Mouse (Mus musculus) midbrain, postnatal 0 days (tissue): Measurements from ENCODE around the gene Hs2st1. TPM values are rescaled to one million over a fixed set of nuclear protein-coding genes. Genes with fewer than 3 reads are reported as not detected.

Experiments
- ATAC-seq: fragments of 200-750 bp; cut with Nextera tagmentation; 2 replicates; pipeline ENCODE4 v1.8.0; 2017; ENCODE audit warnings: moderate number of reproducible peaks, mild to moderate bottlenecking, moderate TSS enrichment, moderate library complexity; ENCODE audit not compliant: low FRiP score
- DNase-seq: peaks from one replicate; pipeline ENCODE4 v3.0.0-alpha.2; 2015; ENCODE audit warnings: low spot score
- H3K27ac ChIP-seq: fragments of 300-500 bp; sonication (generic); 2 replicates; pipeline ENCODE4 v1.5.1; 2014; ENCODE audit warnings: low read depth, mild to moderate bottlenecking, low read length, mixed read lengths
- H3K27me3 ChIP-seq: fragments of 300-500 bp; sonication (generic); 2 replicates; pipeline ENCODE4 v1.6.1; 2014; ENCODE audit warnings: low read length, control low read depth, mixed read lengths; ENCODE audit not compliant: insufficient read depth
- H3K36me3 ChIP-seq: fragments of 300-500 bp; sonication (generic); 2 replicates; pipeline ENCODE4 v1.6.1; 2014; ENCODE audit warnings: low read length, control low read depth, mixed read lengths; ENCODE audit not compliant: insufficient read depth
- H3K4me1 ChIP-seq: fragments of 300-500 bp; sonication (generic); 2 replicates; pipeline ENCODE4 v1.6.1; 2014; ENCODE audit warnings: mild to moderate bottlenecking, control low read depth, antibody characterized with exemption, low read length, mixed read lengths; ENCODE audit not compliant: insufficient read depth
- H3K4me2 ChIP-seq: fragments of 300-500 bp; sonication (generic); 2 replicates; pipeline ENCODE4 v1.6.1; 2014; ENCODE audit warnings: low read depth, mild to moderate bottlenecking, low read length, mixed read lengths; ENCODE audit not compliant: poor library complexity, severe bottlenecking
- H3K4me3 ChIP-seq: fragments of 300-500 bp; sonication (generic); 2 replicates; pipeline ENCODE4 v1.5.1; 2014; ENCODE audit warnings: low read depth, mild to moderate bottlenecking, low read length, moderate library complexity
- H3K9ac ChIP-seq: fragments of 300-500 bp; sonication (generic); replicated peaks from 2 replicates; pipeline ENCODE4 v1.6.1; 2014; ENCODE audit warnings: mild to moderate bottlenecking, low read length, moderate library complexity, mixed read lengths; ENCODE audit not compliant: poor library complexity, severe bottlenecking
- H3K9me3 ChIP-seq: fragments of 300-500 bp; sonication (generic); 2 replicates; pipeline ENCODE4 v1.6.1; 2016; ENCODE audit warnings: low read length, control low read depth
- CTCF ChIP-seq: IDR thresholded peaks from 2 replicates; pipeline ENCODE4 v1.5.1; 2016; ENCODE audit warnings: antibody characterized with exemption, mild to moderate bottlenecking
- WGBS: fragments of 180-500 bp; shearing (Covaris S2); extraction: QIAGEN DNeasy Blood & Tissue Kit; methylation state at CpG from one replicate; pipeline ENCODE4 v1.1.7; 2014; 5-methylcytosine and 5-hydroxymethylcytosine counted together
- polyA plus RNA-seq: library from polyadenylated mRNA; unstranded; fragments of >200 nt; fragmentation: Nextera tagmentation; extraction: Ambion mirVana; gene quantifications from 2 replicates; pipeline ENCODE4 v1.2.1, GENCODE M21; 2015
- total RNA-seq: library from RNA; depleted of rRNA; stranded (reverse); fragments of >200 nt; gene quantifications from 2 replicates; pipeline ENCODE4 v1.2.3, GENCODE M21; 2014

The Hs2st1 gene
- total and polyA plus RNA-seq, 2 experiments from 2014 or later: 13.4 to 48.5 TPM

- Histone ChIP-seq H3K4me1 (no peaks in the 10 kb centered on the region), H3K4me2 (no peak overlapping the region), H3K36me3 (no peaks in the 10 kb centered on the region), H3K27me3 (no peaks in the 10 kb centered on the region), H3K9ac (no peak overlapping the region), H3K9me3 (no peaks in the 10 kb centered on the region), H3K4me3 (no peak overlapping the region), H3K27ac (no peak overlapping the region)
- DNase-seq (no peak), ATAC-seq (no peak)
- WGBS: 81% methylated on average over 7 of the region's 7 CpGs
- TF ChIP-seq CTCF: peak; percentile 50
Observed at GRCm38 (mm10) chr3:144398166-144398565, 171.8 kb downstream of the Hs2st1 start.

GRCm38 (mm10) chr3:144396478-144396877, 173.5 kb downstream of the Hs2st1 start:
- DNase-seq (no peak), ATAC-seq (no peak)
- H3K36me3 ChIP-seq: no peaks in the 10 kb centered on the region
- no peaks in the 10 kb centered on the region for H3K9me3 ChIP-seq
- 57% methylated on average over 17 of the region's 17 CpGs for WGBS
- H3K27me3 ChIP-seq: no peaks in the 10 kb centered on the region
- H3K27ac ChIP-seq: no peak overlapping the region
- no peaks in the 10 kb centered on the region for H3K4me1 ChIP-seq
- H3K4me2 ChIP-seq: no peak overlapping the region
- no peak for TF ChIP-seq CTCF
- H3K9ac ChIP-seq: no peak overlapping the region
- no peak overlapping the region for H3K4me3 ChIP-seq

GRCm38 (mm10) chr3:144394454-144394943, 175.5 kb downstream of the Hs2st1 start:
- no peak overlapping the region for H3K27ac ChIP-seq
- 54% methylated on average over 7 of the region's 7 CpGs for WGBS
- H3K27me3 ChIP-seq: no peaks in the 10 kb centered on the region
- ATAC-seq (no peak), DNase-seq (no peak)
- H3K4me2 ChIP-seq: no peak overlapping the region
- H3K36me3 ChIP-seq: no peaks in the 10 kb centered on the region
- H3K9ac ChIP-seq: no peak overlapping the region
- no peak overlapping the region for H3K4me3 ChIP-seq
- no peaks in the 10 kb centered on the region for H3K4me1 ChIP-seq
- no peaks in the 10 kb centered on the region for H3K9me3 ChIP-seq
- no peak for TF ChIP-seq CTCF

- no peak overlapping the region for H3K4me2 ChIP-seq
- WGBS: 84% methylated on average over 4 of the region's 4 CpGs
- H3K27me3 ChIP-seq: no peaks in the 10 kb centered on the region
- TF ChIP-seq CTCF: no peak
- H3K36me3 ChIP-seq: no peaks in the 10 kb centered on the region
- no peaks in the 10 kb centered on the region for H3K4me1 ChIP-seq
- DNase-seq (no peak), ATAC-seq (no peak)
- no peak overlapping the region for H3K27ac ChIP-seq
- H3K4me3 ChIP-seq: no peak overlapping the region
- no peaks in the 10 kb centered on the region for H3K9me3 ChIP-seq
- H3K9ac ChIP-seq: no peak overlapping the region
Observed at GRCm38 (mm10) chr3:144386446-144386845, 183.5 kb downstream of the Hs2st1 start.

- no peak overlapping the region for H3K9ac ChIP-seq
- H3K36me3 ChIP-seq: no peaks in the 10 kb centered on the region
- no peak overlapping the region for H3K4me3 ChIP-seq
- no peak overlapping the region for H3K4me2 ChIP-seq
- H3K4me1 ChIP-seq: 0 out of 2 replicates have a peak, but pooled peaks cover 5% of the 10 kb centered on the region
- no peak for TF ChIP-seq CTCF
- ATAC-seq (no peak), DNase-seq (no peak)
- H3K27ac ChIP-seq: no peak overlapping the region
- H3K27me3 ChIP-seq: no peaks in the 10 kb centered on the region
- H3K9me3 ChIP-seq: no peaks in the 10 kb centered on the region
- WGBS: 91% methylated on average over 10 of the region's 10 CpGs
Observed at GRCm38 (mm10) chr3:144384648-144385047, 185.3 kb downstream of the Hs2st1 start.

GRCm38 (mm10) chr3:144381431-144381980, 188.5 kb downstream of the Hs2st1 start:
- WGBS: 52% methylated on average over 14 of the region's 16 CpGs
- Histone ChIP-seq H3K4me2 (peak overlapping the region; percentile 37), H3K27me3 (no peaks in the 10 kb centered on the region), H3K27ac (no peak overlapping the region), H3K9me3 (no peaks in the 10 kb centered on the region), H3K9ac (no peak overlapping the region), H3K4me3 (no peak overlapping the region), H3K4me1 (0 out of 2 replicates have a peak, but pooled peaks cover 5% of the 10 kb centered on the region), H3K36me3 (no peaks in the 10 kb centered on the region)
- DNase-seq (no peak), ATAC-seq (no peak)
- no peak for TF ChIP-seq CTCF
